Comparison of ENCODE assay signal across 18 mouse cellular contexts in genomic region chr4:150379313-150379712, GRCm38 (mm10).
"Had no signal": no experiment of that assay in that cellular context is flagged by ENCODE, and none has a peak within 500 bp of the region (broad histone marks: within the 10 kb centered on the region; RNA-seq: fewer than 3 reads in every experiment).

No protein-coding gene starts in this region.

- H3K36me3 ChIP-seq: limb, embryonic 12.5 days; liver, embryonic 13.5 days; midbrain, embryonic 10.5 days; midbrain, embryonic 15.5 days; neural tube, embryonic 12.5 days; stomach, embryonic 15.5 days had no signal

- H3K9me3 ChIP-seq: limb, embryonic 12.5 days; liver, embryonic 13.5 days; midbrain, embryonic 10.5 days; midbrain, embryonic 15.5 days; neural tube, embryonic 12.5 days; stomach, embryonic 15.5 days had no signal

- DNase-seq: kidney, adult 2 months; kidney, postnatal 25 days; layer of hippocampus, adult 9-11 months; layer of hippocampus, postnatal 36 days; liver, embryonic 13.5 days; lung, adult 2 months; lung, postnatal 36 days; right cerebral cortex, postnatal 14 days; thymus, adult 2 months; thymus, postnatal 36 days had no signal

- H3K27me3 ChIP-seq: limb, embryonic 12.5 days; liver, embryonic 13.5 days; midbrain, embryonic 15.5 days; neural tube, embryonic 12.5 days; stomach, embryonic 15.5 days had no signal

- H3K27ac ChIP-seq: liver, embryonic 13.5 days; midbrain, embryonic 10.5 days; midbrain, embryonic 15.5 days; neural tube, embryonic 12.5 days; stomach, embryonic 15.5 days had no signal

- H3K4me2 ChIP-seq: limb, embryonic 12.5 days; liver, embryonic 13.5 days; midbrain, embryonic 15.5 days; neural tube, embryonic 12.5 days; stomach, embryonic 15.5 days had no signal

- H3K9ac ChIP-seq: limb, embryonic 12.5 days; liver, embryonic 13.5 days; midbrain, embryonic 15.5 days; neural tube, embryonic 12.5 days; stomach, embryonic 15.5 days had no signal

- ATAC-seq: hindbrain, embryonic 16.5 days; inflammation-experienced regulatory T-cells, adult 6 months; lung, postnatal 0 days; midbrain, embryonic 15.5 days had no signal

- H3K4me3 ChIP-seq: limb, embryonic 12.5 days; liver, embryonic 13.5 days; midbrain, embryonic 10.5 days; midbrain, embryonic 15.5 days; neural tube, embryonic 12.5 days; stomach, embryonic 15.5 days had no signal
